Mouse (Mus musculus): ENCODE results near the gene Syt12. TPM values are rescaled to one million over a fixed set of nuclear protein-coding genes. Genes with fewer than 3 reads are reported as not detected.
"Not testable (repeated sequence)": the region's sequence is repeated elsewhere in the genome, so short reads cannot be mapped to it uniquely, and the experiment has no call there.

Gene Syt12
- polyA plus RNA-seq, 3 experiments from 2014 or later: 0.20 TPM; not detected in 2

- ATAC-seq: no peak
Observed at GRCm38 (mm10) chr19:4487877-4488276, 10.6 kb upstream of the Syt12 start.

- no peak for ATAC-seq
Observed at GRCm38 (mm10) chr19:4485006-4485405, 7.8 kb upstream of the Syt12 start.

DNA sequence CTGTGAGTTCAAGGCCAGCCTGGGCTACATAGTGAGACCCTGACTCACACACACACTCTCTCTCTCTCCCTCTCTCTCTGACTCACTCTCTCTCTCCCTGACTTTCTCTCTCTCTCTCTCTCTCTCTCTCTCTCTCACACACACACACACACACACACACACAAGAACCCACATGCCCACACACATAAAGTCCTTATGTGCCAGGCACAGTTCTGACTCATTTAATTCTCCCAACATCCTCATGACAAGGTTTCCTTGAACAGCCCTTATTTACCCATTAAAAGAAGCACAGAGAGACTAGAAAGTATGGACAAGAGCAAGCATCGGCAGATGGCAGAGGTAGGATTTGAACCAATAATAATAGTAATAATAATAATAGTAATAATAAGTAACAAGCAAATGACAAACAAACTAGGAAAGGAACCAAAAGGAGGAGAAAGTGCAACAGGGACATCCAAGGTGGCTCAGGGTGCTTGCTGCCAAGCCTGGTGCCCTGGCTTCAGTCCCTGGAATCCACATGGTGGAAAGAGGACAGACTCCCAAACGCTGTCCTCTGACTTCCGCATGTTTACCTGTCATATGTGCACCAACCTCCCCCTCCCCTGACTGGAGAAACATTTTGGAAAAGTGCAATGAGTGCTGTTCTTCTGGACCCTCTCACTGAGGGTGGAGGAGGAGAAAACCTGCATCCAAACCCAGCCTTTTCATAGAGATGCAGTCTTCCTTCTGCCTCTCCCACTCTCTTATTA lies 5.0 kb upstream of the Syt12 start:
- ATAC-seq: no peak

- no peak for ATAC-seq
Observed at GRCm38 (mm10) chr19:4481326-4481725, 4.1 kb upstream of the Syt12 start.

DNA sequence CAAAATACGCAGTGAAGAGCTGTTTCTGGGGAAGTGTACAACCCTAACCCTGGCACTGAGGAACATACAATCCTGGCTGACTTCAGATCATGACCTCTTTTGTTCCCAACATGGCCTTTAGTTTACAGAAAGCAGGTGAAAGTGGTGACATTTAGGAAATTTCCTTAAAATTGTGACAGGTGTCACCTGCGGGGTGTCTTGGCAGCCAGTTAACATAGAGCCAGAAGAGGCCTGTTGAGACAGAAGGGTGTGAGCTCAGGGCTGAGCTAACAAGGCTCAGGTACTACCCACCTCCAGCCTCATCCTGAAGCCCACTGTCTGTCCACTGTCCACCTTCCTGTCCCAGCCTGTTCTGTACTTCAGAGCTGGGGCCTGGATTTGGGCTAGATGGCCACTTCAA lies 2.8 kb upstream of the Syt12 start:
- ATAC-seq: no peak

GRCm38 (mm10) chr19:4478190-4478516 lies 906 bp upstream of the Syt12 start:
- ATAC-seq: no peak

- ATAC-seq: no peak
Observed at GRCm38 (mm10) chr19:4476601-4477257, 518 bp downstream of the Syt12 start.

- peak; percentile 63 for ATAC-seq
Observed at GRCm38 (mm10) chr19:4475224-4475925, 1.9 kb downstream of the Syt12 start.

- no peak for ATAC-seq
Observed at GRCm38 (mm10) chr19:4474739-4475138, 2.5 kb downstream of the Syt12 start.

GRCm38 (mm10) chr19:4473549-4473948 lies 3.7 kb downstream of the Syt12 start:
- no peak for ATAC-seq

DNA sequence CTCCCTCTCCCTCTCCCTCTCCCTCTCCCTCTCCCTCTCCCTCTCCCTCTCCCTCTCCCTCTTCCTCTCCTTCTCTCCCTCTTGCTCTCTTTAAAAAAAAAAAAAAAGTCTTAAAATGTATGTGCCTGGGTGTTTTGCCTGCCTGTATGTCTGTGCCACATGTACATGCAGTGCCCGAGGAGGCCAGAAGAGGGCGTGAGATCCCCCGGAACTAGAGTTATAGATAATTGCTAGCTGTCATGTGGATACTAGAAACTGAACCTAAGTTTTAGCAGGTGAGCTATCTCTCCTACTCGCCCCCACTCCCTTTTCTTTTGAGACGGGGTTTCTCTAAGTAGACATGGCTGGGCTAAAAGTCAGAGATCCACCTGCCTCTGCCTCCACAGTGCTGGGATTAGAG lies 8.9 kb downstream of the Syt12 start:
- no peak for ATAC-seq

- no peak for ATAC-seq
Observed at GRCm38 (mm10) chr19:4464666-4465065, 12.6 kb downstream of the Syt12 start.

DNA sequence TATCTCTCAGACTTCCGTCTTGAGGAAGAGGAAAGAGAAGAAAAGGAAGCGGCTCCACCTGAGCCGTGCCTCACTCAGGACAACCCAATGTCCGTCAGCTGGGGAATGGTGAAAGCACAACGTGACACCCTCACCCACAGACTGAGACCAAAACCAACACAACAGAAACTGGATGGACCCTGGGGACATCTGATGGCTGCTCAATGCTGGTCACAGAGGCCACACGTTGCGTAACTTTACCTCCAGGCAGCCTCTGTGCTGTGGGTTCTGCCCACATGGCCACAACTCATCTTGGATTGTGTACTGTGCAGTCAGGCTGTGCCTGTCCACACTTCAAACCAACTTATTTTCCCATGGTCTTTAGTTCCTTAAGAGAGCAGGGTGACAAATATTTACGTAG lies 15.3 kb downstream of the Syt12 start:
- no peak for ATAC-seq

- ATAC-seq: no peak
Observed at GRCm38 (mm10) chr19:4456227-4456626, 21.0 kb downstream of the Syt12 start.

- no peak for ATAC-seq
Observed at GRCm38 (mm10) chr19:4455071-4455800, 22.0 kb downstream of the Syt12 start.

DNA sequence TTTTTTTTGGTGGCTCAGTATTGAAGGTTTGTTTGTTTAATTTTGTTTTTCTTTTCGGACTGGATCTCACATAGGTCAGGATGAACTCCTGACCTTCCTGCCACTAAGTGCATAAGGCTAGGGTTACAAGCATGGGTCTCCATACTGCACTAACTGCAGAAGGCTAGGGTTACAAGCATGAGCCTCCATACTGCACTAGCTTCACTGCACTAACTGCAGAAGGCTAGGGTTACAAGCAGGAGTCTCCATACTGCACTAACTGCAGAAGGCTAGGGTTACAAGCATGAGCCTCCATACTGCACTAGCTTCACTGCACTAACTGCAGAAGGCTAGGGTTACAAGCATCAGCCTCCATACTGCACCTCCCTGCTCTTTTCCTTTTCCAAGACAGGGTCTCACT lies 23.2 kb downstream of the Syt12 start:
- not testable (repeated sequence) for ATAC-seq

DNA sequence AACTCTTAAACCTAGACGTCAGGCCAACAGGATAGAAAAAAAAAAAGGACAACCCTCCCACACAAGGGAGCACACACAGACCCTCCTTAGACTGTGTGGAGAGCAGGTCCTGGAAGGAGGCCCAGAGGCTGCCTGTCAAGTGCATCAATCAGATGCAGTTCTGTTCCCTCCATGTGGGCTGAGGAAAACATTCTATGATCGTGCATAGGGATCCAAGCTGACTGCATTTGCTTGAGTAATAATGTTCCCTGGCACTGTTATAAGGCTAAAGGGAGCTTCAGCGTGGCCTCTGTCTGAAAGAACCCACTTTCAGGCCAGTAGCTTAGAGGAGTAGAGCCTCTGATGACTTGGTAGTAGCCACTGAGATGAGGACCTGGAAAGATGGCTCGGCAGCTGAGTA lies 24.7 kb downstream of the Syt12 start:
- ATAC-seq: no peak

- no peak for ATAC-seq
Observed at GRCm38 (mm10) chr19:4451965-4452364, 25.3 kb downstream of the Syt12 start.

DNA sequence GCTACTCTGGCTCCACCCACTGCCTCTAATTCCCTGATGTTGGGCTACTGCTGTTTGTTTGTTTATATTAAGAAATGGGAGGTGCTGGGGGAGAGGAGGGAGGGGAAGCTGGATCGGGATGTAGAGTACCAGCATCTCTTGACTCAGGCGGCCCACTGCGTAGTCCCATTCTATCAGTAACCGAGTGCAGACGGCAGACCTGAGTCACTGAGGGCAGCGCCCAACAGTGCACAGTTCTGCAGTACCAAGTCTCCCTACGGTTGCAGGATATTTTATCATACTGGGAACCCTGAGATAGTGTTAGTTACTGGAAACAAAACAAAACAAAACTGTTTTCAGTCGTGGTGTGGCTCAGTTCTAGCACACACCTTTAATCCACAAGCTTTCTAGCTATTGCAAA lies 26.1 kb downstream of the Syt12 start:
- ATAC-seq: no peak

DNA sequence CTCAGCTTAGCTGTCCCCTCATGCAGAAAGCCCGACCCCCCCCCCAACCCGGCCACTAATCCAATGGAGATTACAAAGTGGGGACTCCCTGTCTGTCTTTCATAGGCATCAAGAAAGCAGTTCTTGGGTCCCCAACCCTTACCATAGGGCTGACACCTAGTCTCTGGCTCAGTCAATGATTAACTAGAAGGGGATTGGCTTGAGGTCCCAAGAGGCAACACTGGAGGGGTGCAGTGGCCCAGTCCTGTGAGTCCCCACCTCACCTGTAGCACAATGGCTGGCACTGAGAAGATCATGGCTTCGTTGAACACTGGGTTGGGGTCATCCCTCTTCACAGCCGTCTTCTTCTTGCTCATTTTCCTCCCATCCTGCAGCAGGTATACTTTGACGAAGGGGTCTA lies 26.6 kb downstream of the Syt12 start:
- no peak for ATAC-seq

GRCm38 (mm10) chr19:4449230-4449629 lies 28.0 kb downstream of the Syt12 start:
- ATAC-seq: no peak

- no peak for ATAC-seq
Observed at GRCm38 (mm10) chr19:4447445-4447844, 29.8 kb downstream of the Syt12 start.
